Mouse (Mus musculus) G1E-ER4 (cell line): ENCODE results near the gene Tm4sf5. TPM values are rescaled to one million over a fixed set of nuclear protein-coding genes. Genes with fewer than 3 reads are reported as not detected.

ENCODE experiments used
- GATA1 ChIP-seq: IDR thresholded peaks from one replicate; pipeline ENCODE4 v1.8.0; 2012; ENCODE audit warnings: low read length, inconsistent platforms
- polyA plus RNA-seq: library from polyadenylated mRNA; stranded (reverse); fragments of >175 nt; gene quantifications from 2 replicates; pipeline ENCODE4 v1.2.3, GENCODE M21; 2012

Tm4sf5 gene
- polyA plus RNA-seq, 1 experiment, result not detected

- no peak for TF ChIP-seq GATA1
Measured at GRCm38 (mm10) chr11:70499566-70500475, 5.2 kb upstream of the Tm4sf5 start.

GRCm38 (mm10) chr11:70500476-70500812 lies 4.6 kb upstream of the Tm4sf5 start:
- no peak for TF ChIP-seq GATA1

GRCm38 (mm10) chr11:70502018-70502417 lies 3.0 kb upstream of the Tm4sf5 start:
- no peak for TF ChIP-seq GATA1

- TF ChIP-seq GATA1, result no peak
Measured at GRCm38 (mm10) chr11:70506385-70506784, 1.3 kb downstream of the Tm4sf5 start.

- TF ChIP-seq GATA1, result no peak
Measured at GRCm38 (mm10) chr11:70506962-70507515, 2.0 kb downstream of the Tm4sf5 start.

GRCm38 (mm10) chr11:70509753-70510564 lies 4.9 kb downstream of the Tm4sf5 start:
- TF ChIP-seq GATA1, result no peak

GRCm38 (mm10) chr11:70511242-70511641 lies 6.2 kb downstream of the Tm4sf5 start:
- TF ChIP-seq GATA1, result no peak

- no peak for TF ChIP-seq GATA1
Measured at GRCm38 (mm10) chr11:70511825-70512224, 6.8 kb downstream of the Tm4sf5 start.

- no peak for TF ChIP-seq GATA1
Measured at GRCm38 (mm10) chr11:70512709-70513342, 7.8 kb downstream of the Tm4sf5 start.

GRCm38 (mm10) chr11:70513520-70513919 lies 8.5 kb downstream of the Tm4sf5 start:
- no peak for TF ChIP-seq GATA1

- no peak for TF ChIP-seq GATA1
Measured at GRCm38 (mm10) chr11:70514288-70514687, 9.2 kb downstream of the Tm4sf5 start, which contains the start of gene Vmo1. Gene Vmo1, minus strand, starts transcription at chr11:70514616.

GRCm38 (mm10) chr11:70516352-70516751 lies 11.3 kb downstream of the Tm4sf5 start:
- no peak for TF ChIP-seq GATA1

GRCm38 (mm10) chr11:70518436-70518835 lies 13.4 kb downstream of the Tm4sf5 start:
- TF ChIP-seq GATA1, result no peak

GRCm38 (mm10) chr11:70518923-70519322 lies 13.9 kb downstream of the Tm4sf5 start, which contains the start of gene Gltpd2:
Gene Gltpd2, plus strand, starts transcription at chr11:70519196.
- no peak for TF ChIP-seq GATA1

GRCm38 (mm10) chr11:70520178-70520769 lies 15.2 kb downstream of the Tm4sf5 start:
- no peak for TF ChIP-seq GATA1
